ENCODE assay signal across 9 mouse cellular contexts in genomic region chr4:123797856-123798255, GRCm38 (mm10). TPM values are rescaled to one million over a fixed set of nuclear protein-coding genes. Genes with fewer than 3 reads are reported as not detected.
A peak's percentile ranks its signal among the peaks of the same experiment; 100 is the strongest.
DNase-seq lines count a peak whose midpoint lies in the region; ATAC-seq and TF ChIP-seq lines count a peak whose summit lies in the region.
"Had no signal": no experiment of that assay in that cellular context is flagged by ENCODE, and none has a peak within 500 bp of the region (broad histone marks: within the 10 kb centered on the region; RNA-seq: fewer than 3 reads in every experiment).

No protein-coding gene starts in this region.

- ATAC-seq in frontal cortex, adult (ENCODE audit: low TSS enrichment): peak; percentile 72
- peak; percentile 96 for ATAC-seq in neural tube, embryonic 13.5 days (ENCODE audit: low read depth)

- H3K4me2 ChIP-seq in neural tube, embryonic 13.5 days: no peak overlapping the region

- TF ChIP-seq POLR2A in cortical plate, adult 2 months (IDR thresholded peaks at IDR 0.05; ENCODE audit: extremely low read depth, insufficient read depth, low read length): no peak

- intact Hi-C loops in left cerebral cortex, adult 2 months (cut with DNase I): no loop called here

- H3K9me3 ChIP-seq in neural tube, embryonic 13.5 days: no peaks in the 10 kb centered on the region

- peak; percentile 55 to 64 for DNase-seq in left cerebral cortex, adult 2 months (ENCODE audit: extremely low spot score in 1 of 2, low spot score in 2 of 2)
- DNase-seq in ovary, postnatal 36 days (ENCODE audit: low spot score): no peak
- DNase-seq in kidney, adult 11 months: no peak
- no peak for DNase-seq in gastrocnemius, adult 8-10 months (ENCODE audit: low spot score in 2 of 2)
- no peak for DNase-seq in heart, postnatal 4 days

- no peak overlapping the region for H3K9ac ChIP-seq in neural tube, embryonic 13.5 days

- no peak for TF ChIP-seq CTCF in cortical plate, adult 2 months (IDR thresholded peaks at IDR 0.05; ENCODE audit: extremely low read depth, insufficient read depth, low read length)
- TF ChIP-seq CTCF in left cerebral cortex, adult 2 months (IDR thresholded peaks at IDR 0.05): no peak

- 13% methylated on average over 7 of the region's 7 CpGs for WGBS in neural tube, embryonic 13.5 days

- no peaks in the 10 kb centered on the region for H3K36me3 ChIP-seq in neural tube, embryonic 13.5 days

- no peaks in the 10 kb centered on the region for H3K4me1 ChIP-seq in cortical plate, adult 2 months (ENCODE audit: control insufficient read depth, insufficient read depth, low read length)
- peaks cover 16% of the 10 kb centered on the region for H3K4me1 ChIP-seq in neural tube, embryonic 13.5 days (replicated peaks)

- peak overlapping the region; percentile 95 for H3K27ac ChIP-seq in cortical plate, adult 2 months (ENCODE audit: insufficient read depth, low read length)
- H3K27ac ChIP-seq in left cerebral cortex, adult 2 months: peak overlapping the region; percentile 77
- peak overlapping the region; percentile 67 for H3K27ac ChIP-seq in neural tube, embryonic 13.5 days (replicated peaks)
- H3K27ac ChIP-seq: kidney, postnatal 0 days had no signal

- H3K4me3 ChIP-seq in cortical plate, adult 2 months (ENCODE audit: insufficient read depth, low read length): no peak overlapping the region
- H3K4me3 ChIP-seq in left cerebral cortex, adult 2 months: no peak overlapping the region
- no peak overlapping the region for H3K4me3 ChIP-seq in neural tube, embryonic 13.5 days

- no peaks in the 10 kb centered on the region for H3K27me3 ChIP-seq in neural tube, embryonic 13.5 days

RNA-seq across cellular contexts. Expression of gene Rhbdl2, which starts 10.2 kb away (rescaled TPM):
- polyA plus RNA-seq in cortical plate, adult 2 months (2012; rRNA removed): 1.3 TPM in 2 replicates
- under 1 TPM; 0.61 to 0.72 TPM for total RNA-seq in left cerebral cortex, adult 2 months (2021)
- polyA plus RNA-seq in neural tube, embryonic 13.5 days (2015; fragmentation: Nextera tagmentation; extraction: Ambion mirVana): 0.64 and 1.5 TPM in 2 replicates
- not detected for total RNA-seq in gastrocnemius, adult 8-10 months (2022)
- total RNA-seq in heart, postnatal 4 days (2021): under 1 TPM; 0.41 to 0.77 TPM

RNA-seq across cellular contexts. Expression of gene Akirin1, which starts 47.7 kb away (rescaled TPM):
- 53.0 and 55.7 TPM in 2 replicates for polyA plus RNA-seq in cortical plate, adult 2 months (2012; rRNA removed)
- total RNA-seq in left cerebral cortex, adult 2 months (2021): 10 to 100 TPM; 60.7 to 61.0 TPM
- 81.7 and 88.7 TPM in 2 replicates for polyA plus RNA-seq in neural tube, embryonic 13.5 days (2015; fragmentation: Nextera tagmentation; extraction: Ambion mirVana)
- total RNA-seq in gastrocnemius, adult 8-10 months (2022): 10 to 100 TPM; 20.2 to 33.9 (median 25.3) TPM
- 10 to 100 TPM; 46.2 to 46.7 TPM for total RNA-seq in heart, postnatal 4 days (2021)

Comparison
In these comparisons a context has a peak if more than half of its experiments do, and no peak if none do; other contexts are left out.
1. DNase-seq: peak in left cerebral cortex, adult 2 months (2 of 2); none in ovary, postnatal 36 days (single experiment), kidney, adult 11 months (single experiment), gastrocnemius, adult 8-10 months (0 of 2) and heart, postnatal 4 days (single experiment).
2. Peak in every context shown above with its lines, with median percentiles within 50 percentile points of each other: H3K27ac ChIP-seq.